Mouse (Mus musculus) hindbrain, embryonic 12.5 days (tissue): ENCODE results near the gene 1110002E22Rik. TPM values are rescaled to one million over a fixed set of nuclear protein-coding genes. Genes with fewer than 3 reads are reported as not detected.

Experiments used
- ATAC-seq: fragments of 200-750 bp; cut with Nextera tagmentation; 2 replicates; pipeline ENCODE4 v1.8.0; 2017; ENCODE audit warnings: moderate TSS enrichment; ENCODE audit not compliant: low FRiP score
- H3K27ac ChIP-seq: fragments of 300-500 bp; sonication (generic); 2 replicates; pipeline ENCODE4 v1.5.1; 2016; ENCODE audit warnings: mild to moderate bottlenecking
- H3K27me3 ChIP-seq: fragments of 300-500 bp; sonication (generic); 2 replicates; pipeline ENCODE4 v1.6.1; 2016; ENCODE audit warnings: mild to moderate bottlenecking
- H3K36me3 ChIP-seq: fragments of 300-500 bp; sonication (generic); 2 replicates; pipeline ENCODE4 v1.6.1; 2016; ENCODE audit warnings: mild to moderate bottlenecking
- H3K4me1 ChIP-seq: fragments of 300-500 bp; sonication (generic); 2 replicates; pipeline ENCODE4 v1.6.1; 2016
- H3K4me2 ChIP-seq: fragments of 300-500 bp; sonication (generic); replicated peaks from 2 replicates; pipeline ENCODE4 v1.6.1; 2016; ENCODE audit warnings: mild to moderate bottlenecking
- H3K4me3 ChIP-seq: fragments of 300-500 bp; sonication (generic); 2 replicates; pipeline ENCODE4 v1.5.1; 2016; ENCODE audit warnings: mild to moderate bottlenecking
- H3K9ac ChIP-seq: fragments of 300-500 bp; sonication (generic); 2 replicates; pipeline ENCODE4 v1.6.1; 2016; ENCODE audit warnings: mild to moderate bottlenecking, moderate library complexity
- H3K9me3 ChIP-seq: fragments of 300-500 bp; sonication (generic); replicated peaks from 2 replicates; pipeline ENCODE4 v1.6.1; 2016; ENCODE audit warnings: mild to moderate bottlenecking
- WGBS: fragments of 180-500 bp; shearing (Covaris S2); methylation state at CpG from one replicate; pipeline ENCODE4 v1.1.7; 2016; 5-methylcytosine and 5-hydroxymethylcytosine counted together
- polyA plus RNA-seq: library from polyadenylated mRNA; unstranded; fragments of >200 nt; fragmentation: Nextera tagmentation; extraction: Ambion mirVana; gene quantifications from 2 replicates; pipeline ENCODE4 v1.2.1, GENCODE M21; 2016

Gene 1110002E22Rik
- polyA plus RNA-seq, 1 experiment from 2014 or later, result 0.45 TPM

DNA sequence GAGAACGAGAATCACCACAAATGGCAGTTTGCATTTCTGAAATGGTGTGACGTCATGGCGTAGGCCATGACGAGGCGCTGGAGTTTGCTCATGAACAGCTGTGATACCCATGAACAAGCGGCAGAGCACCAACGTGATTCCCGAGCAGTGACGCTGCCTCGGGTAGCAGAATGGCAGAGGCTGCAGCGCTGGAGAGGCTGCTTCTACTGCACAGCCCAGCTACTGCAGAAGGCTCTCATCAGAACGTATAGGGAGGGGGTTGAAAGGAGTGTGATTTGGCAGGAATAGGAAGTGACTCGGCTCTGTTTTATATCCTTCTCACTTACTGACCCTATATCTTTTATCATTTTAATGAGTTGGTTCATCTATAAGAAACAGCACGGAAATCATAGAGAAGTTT, 54.0 kb downstream of the 1110002E22Rik start:
- Histone ChIP-seq H3K4me2 (no peak overlapping the region), H3K9me3 (no peaks in the 10 kb centered on the region), H3K36me3 (no peaks in the 10 kb centered on the region), H3K27me3 (no peaks in the 10 kb centered on the region), H3K4me1 (no peaks in the 10 kb centered on the region), H3K4me3 (no peak overlapping the region), H3K9ac (no peak overlapping the region), H3K27ac (no peak overlapping the region)
- 84% methylated on average over 14 of the region's 14 CpGs for WGBS
- ATAC-seq, result no peak

- Histone ChIP-seq H3K9me3 (no peaks in the 10 kb centered on the region), H3K4me1 (no peaks in the 10 kb centered on the region), H3K9ac (no peak overlapping the region), H3K27me3 (no peaks in the 10 kb centered on the region), H3K27ac (no peak overlapping the region), H3K4me2 (no peak overlapping the region), H3K4me3 (no peak overlapping the region), H3K36me3 (no peaks in the 10 kb centered on the region)
- 93% methylated on average over 16 of the region's 16 CpGs for WGBS
- no peak for ATAC-seq
These were observed 54.7 kb downstream of the 1110002E22Rik start for GRCm38 (mm10) chr3:138119444-138120105.

- H3K4me1 ChIP-seq, result no peaks in the 10 kb centered on the region
- no peak overlapping the region for H3K27ac ChIP-seq
- no peak overlapping the region for H3K4me3 ChIP-seq
- H3K27me3 ChIP-seq, result no peaks in the 10 kb centered on the region
- WGBS, result 93% methylated on average over 2 of the region's 2 CpGs
- ATAC-seq, result no peak
- H3K9me3 ChIP-seq, result no peaks in the 10 kb centered on the region
- H3K9ac ChIP-seq, result no peak overlapping the region
- H3K36me3 ChIP-seq, result no peaks in the 10 kb centered on the region
- H3K4me2 ChIP-seq, result no peak overlapping the region
These were observed 56.6 kb downstream of the 1110002E22Rik start for GRCm38 (mm10) chr3:138121461-138121860.

- Histone ChIP-seq H3K4me1 (no peaks in the 10 kb centered on the region), H3K27ac (no peak overlapping the region), H3K9me3 (no peaks in the 10 kb centered on the region), H3K4me3 (no peak overlapping the region), H3K36me3 (no peaks in the 10 kb centered on the region), H3K9ac (no peak overlapping the region), H3K27me3 (no peaks in the 10 kb centered on the region), H3K4me2 (no peak overlapping the region)
- no peak for ATAC-seq
- 84% methylated on average over 10 of the region's 10 CpGs for WGBS
These were observed 59.0 kb downstream of the 1110002E22Rik start for GRCm38 (mm10) chr3:138123842-138124241.

DNA sequence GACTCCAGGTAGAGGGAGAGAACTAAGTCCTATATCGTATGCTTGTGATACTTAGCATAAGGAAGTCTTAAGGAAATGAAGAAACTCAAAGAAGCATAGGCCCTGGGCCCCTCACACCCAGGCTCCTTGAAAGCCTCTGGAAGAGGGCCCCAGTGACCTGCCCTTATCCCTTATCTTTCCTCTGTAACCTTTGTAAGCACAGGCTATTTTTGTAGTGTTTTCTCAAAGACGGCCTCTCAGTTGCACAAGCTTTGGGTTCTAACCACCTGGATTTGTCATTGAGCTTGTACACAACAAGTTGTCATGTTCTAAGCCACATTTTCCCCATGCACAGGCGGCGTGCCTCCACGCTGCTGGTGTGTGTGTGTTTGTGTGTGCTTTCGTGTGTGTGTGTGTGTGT, 64.3 kb downstream of the 1110002E22Rik start:
- Histone ChIP-seq H3K4me1 (0 out of 2 replicates have a peak, but pooled peaks cover 2% of the 10 kb centered on the region), H3K36me3 (no peaks in the 10 kb centered on the region), H3K4me2 (no peak overlapping the region), H3K4me3 (no peak overlapping the region), H3K9ac (no peak overlapping the region), H3K27me3 (no peaks in the 10 kb centered on the region), H3K27ac (no peak overlapping the region), H3K9me3 (no peaks in the 10 kb centered on the region)
- WGBS, result 96% methylated on average over 6 of the region's 6 CpGs
- no peak for ATAC-seq

GRCm38 (mm10) chr3:138130692-138131091, 65.8 kb downstream of the 1110002E22Rik start:
- no peaks in the 10 kb centered on the region for H3K27me3 ChIP-seq
- H3K27ac ChIP-seq, result no peak overlapping the region
- ATAC-seq, result no peak
- H3K9me3 ChIP-seq, result no peaks in the 10 kb centered on the region
- H3K9ac ChIP-seq, result no peak overlapping the region
- 0 out of 2 replicates have a peak, but pooled peaks cover 2% of the 10 kb centered on the region for H3K4me1 ChIP-seq
- H3K4me3 ChIP-seq, result no peak overlapping the region
- WGBS, result 41% methylated on average over 1 of the region's 1 CpGs
- no peak overlapping the region for H3K4me2 ChIP-seq
- H3K36me3 ChIP-seq, result no peaks in the 10 kb centered on the region

Other genes starting within 250 kb of the 1110002E22Rik start
- 1,731 and 1,841 TPM in 2 replicates for gene H2afz, start 200.6 kb upstream of the 1110002E22Rik start, polyA plus RNA-seq
- 12.6 and 13.8 TPM in 2 replicates for gene Dnajb14, start 197.4 kb upstream of the 1110002E22Rik start, polyA plus RNA-seq
- 97.6 and 98.1 TPM in 2 replicates for gene Lamtor3, start 146.5 kb upstream of the 1110002E22Rik start, polyA plus RNA-seq
- gene Dapp1, start 83.5 kb upstream of the 1110002E22Rik start, polyA plus RNA-seq, result 2.3 and 2.6 TPM in 2 replicates
- gene Gm5105, start 2.3 kb downstream of the 1110002E22Rik start, polyA plus RNA-seq, result not detected in 2 replicates
- gene Trmt10a, start 78.4 kb downstream of the 1110002E22Rik start, polyA plus RNA-seq, result 11.8 and 11.9 TPM in 2 replicates
- gene Mttp, start 79.9 kb downstream of the 1110002E22Rik start, polyA plus RNA-seq, result 10.0 and 11.1 TPM in 2 replicates
- gene 4930579F01Rik, start 128.8 kb downstream of the 1110002E22Rik start, polyA plus RNA-seq, result not detected in 2 replicates
- 0.15 and 0.17 TPM in 2 replicates for gene Adh7, start 152.7 kb downstream of the 1110002E22Rik start, polyA plus RNA-seq
- 0.39 and 0.93 TPM in 2 replicates for gene Adh1, start 195.9 kb downstream of the 1110002E22Rik start, polyA plus RNA-seq
- not detected in 2 replicates for gene Adh6a, start 248.2 kb downstream of the 1110002E22Rik start, polyA plus RNA-seq